Mouse (Mus musculus) v-Abl transformed pro-B cells (cell line): ENCODE data around the gene Eef1akmt2.

ENCODE experiments used
- in situ Hi-C, 2 experiments: fragments of 400-800 bp; cut with MboI; formaldehyde crosslinking; loops; one replicate each; pipeline ENCODE4 v1.15.1; 2025; ENCODE audit not compliant: unreplicated experiment in 2 of 2

Eef1akmt2 gene

DNA sequence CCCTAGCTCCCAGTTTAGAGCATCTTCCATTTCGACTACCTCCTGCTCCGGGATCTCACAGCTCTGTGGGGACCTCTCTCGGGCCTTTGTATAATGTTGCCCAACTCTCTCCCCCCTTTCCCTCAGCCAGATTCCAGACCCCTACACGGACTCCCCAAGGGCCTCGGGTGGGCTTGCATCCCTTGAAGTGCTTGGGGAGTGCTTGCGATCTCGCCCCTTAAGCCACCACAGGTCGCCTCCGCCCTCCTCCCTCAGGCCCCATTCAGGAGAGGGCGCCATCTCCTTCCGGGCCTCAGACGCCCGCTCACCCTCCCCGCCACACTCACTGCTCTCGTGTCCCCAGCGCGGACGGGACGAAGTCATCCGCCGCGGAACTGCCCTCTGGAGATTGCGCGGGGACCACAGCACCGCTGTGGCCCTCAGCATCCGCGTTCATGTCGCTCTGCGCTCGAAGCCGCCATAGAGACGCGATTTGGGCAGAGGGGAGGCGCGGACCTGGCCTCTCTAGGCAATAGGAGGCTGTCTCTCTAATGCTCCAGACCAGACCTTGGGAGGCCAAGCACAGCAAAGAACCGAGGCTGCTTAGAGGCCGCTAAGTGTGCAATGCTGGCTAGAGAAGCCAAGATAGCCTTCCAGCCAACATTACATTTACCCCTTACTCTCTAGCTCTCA lies at the start of gene Eef1akmt2:
Gene Eef1akmt2, minus strand, starts transcription at position 501 of the 672 bp plus-strand sequence.
- in situ Hi-C loops, result loop anchor here in 1 of 2 experiments (25.0 kb wide), 1 partner anchor 1290 kb away; the partner anchor contains the start of gene Bub3

DNA sequence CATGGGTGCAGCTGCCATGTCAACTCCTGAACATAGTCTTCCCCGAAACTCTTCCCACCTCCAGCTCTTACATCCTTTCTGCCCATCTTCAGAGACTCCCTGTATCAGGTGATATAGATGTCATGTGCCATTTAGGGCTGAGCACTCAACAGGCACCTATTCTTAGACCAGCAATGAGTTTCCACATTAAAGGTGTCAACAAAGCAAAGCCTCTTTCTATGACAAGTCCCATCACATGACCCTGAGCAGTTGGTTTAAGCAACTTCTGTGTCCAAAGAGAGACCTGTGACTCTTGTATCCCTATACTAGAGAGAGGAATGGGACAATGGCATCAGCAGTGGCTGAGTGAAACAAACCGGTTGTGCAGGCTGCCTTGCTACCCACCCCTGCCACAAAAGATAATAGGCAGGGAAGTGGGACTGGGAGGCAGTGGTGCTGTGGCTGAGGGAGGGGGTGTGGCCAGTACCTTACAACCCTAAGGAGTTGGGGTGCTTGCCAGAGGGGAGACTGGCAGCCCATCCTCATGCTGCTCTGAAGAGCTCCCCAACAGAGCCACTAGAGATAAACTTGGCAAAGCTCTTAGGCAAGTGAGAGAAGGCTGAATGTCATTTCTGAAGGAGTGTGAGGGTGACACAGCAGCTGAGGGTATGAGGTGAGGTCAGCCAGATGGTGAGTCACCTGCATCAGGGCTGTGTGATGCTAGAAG lies 48.5 kb upstream of the Eef1akmt2 start:
- in situ Hi-C loops, result loop anchor here (10.0 to 25.0 kb wide), 3 partner anchors 426 to 1014 kb away; no protein-coding TSS in a partner anchor

DNA sequence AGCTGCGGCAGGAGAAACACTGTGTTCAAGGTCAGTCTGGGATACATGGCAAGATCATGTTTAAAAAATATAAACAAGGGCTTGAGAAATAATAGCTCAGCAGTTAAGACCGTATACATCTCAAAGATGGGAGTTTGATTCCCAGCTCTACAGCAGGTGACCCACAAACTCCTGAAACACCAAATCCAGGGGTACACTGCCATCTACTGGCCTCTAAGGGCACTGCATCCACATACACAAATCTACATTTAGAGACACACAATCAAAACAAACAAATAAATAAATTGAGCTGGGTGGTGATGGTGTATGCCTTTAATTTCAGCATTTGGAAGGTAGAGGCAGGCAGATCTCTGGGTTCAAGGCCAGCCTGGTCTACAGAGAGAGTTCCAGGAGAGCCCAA lies 45.8 kb upstream of the Eef1akmt2 start:
- in situ Hi-C loops, result loop anchor here (5.0 to 25.0 kb wide), 4 partner anchors 246 to 1336 kb away; partner anchors contain the start of gene Bub3 (in 1 of the 2)

DNA sequence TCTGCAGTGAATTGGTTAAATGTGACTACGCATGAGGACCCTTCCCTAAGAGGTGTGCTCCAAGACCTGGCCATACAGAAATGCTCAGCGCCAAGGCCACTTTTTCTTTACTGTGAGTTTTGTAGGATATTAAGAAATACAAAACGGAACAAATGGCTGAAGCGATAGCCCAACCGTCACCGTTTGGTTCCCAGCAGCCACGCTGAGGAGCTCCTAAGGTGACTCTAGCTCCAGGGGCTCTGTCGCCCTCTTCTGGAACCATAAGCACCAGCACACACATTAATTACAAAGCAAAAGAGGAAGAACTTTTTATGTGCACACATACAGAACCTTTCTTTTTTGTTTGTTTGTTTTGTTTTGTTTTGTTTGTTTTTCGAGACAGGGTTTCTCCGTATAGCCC lies 44.8 kb upstream of the Eef1akmt2 start:
- in situ Hi-C loops, result loop anchor here (5.0 to 25.0 kb wide), 4 partner anchors 245 to 1335 kb away; partner anchors contain the start of gene Bub3 (in 1 of the 2)

DNA sequence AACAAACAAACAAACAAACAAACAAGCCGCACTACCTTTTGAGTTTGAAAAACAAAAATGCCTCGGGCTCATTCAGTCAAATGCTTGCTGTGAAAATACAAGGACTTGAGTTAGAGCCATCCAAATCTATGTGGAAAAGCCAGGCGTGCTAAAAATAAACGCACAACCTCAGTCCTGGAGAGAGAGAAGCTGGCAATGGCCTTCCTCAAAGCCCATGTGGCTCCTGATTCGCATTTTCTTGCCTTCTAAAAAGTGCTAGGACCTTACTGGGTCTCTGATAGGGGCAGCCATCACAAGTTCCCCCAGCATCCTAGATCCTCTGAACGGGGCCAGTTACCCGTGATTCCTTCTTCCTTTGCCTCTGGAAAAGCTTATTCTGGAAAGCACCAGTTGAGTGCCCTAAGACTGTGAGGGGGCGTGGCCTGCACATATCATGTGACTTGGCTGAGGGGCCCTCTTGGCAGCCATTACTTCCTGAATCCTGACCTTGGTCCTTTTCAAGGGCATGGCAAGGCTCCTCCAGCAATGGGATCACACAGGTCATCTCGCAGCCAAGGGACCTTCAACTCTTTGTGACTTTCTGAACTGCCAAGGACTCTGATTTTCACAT lies 43.8 kb upstream of the Eef1akmt2 start:
- in situ Hi-C loops, result loop anchor here (5.0 to 25.0 kb wide), 4 partner anchors 244 to 1334 kb away; partner anchors contain the start of gene Bub3 (in 1 of the 2)

DNA sequence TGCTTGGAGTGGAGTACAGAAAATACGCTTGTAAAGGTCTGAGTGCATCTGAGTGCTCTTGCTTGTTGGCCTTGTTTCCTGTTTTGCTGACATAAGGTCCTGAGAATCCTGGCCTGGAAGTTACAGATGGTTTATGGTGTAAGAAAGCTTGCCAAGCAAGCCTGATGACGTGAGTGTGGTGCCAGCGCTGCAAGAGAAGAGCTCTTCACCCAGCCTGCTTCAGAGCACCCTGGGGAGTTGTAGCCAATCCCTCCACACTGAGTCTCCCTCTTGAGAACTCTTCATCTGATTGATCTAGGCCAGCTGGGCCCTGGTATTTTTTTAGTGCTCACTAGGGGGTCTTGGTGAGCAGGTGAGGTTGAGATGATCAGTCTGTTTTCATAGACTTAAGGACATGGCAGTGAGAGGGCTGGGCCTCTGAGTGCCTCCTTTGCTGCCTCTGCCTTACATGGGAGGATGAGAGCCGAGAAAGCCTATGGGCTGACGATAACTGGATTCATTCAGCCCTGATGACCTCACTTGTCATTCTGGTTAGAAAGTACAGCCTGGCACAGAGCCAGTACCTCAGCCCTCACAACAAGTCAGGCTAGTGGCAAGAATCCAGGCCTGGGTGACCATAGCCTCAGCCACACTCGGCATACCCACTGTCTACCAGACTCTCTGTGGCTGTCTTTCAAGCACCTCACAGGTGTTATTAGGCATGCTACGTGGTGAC lies 42.5 kb upstream of the Eef1akmt2 start:
- in situ Hi-C loops, result loop anchor here (5.0 to 25.0 kb wide), 4 partner anchors 243 to 1333 kb away; partner anchors contain the start of gene Bub3 (in 1 of the 2)

DNA sequence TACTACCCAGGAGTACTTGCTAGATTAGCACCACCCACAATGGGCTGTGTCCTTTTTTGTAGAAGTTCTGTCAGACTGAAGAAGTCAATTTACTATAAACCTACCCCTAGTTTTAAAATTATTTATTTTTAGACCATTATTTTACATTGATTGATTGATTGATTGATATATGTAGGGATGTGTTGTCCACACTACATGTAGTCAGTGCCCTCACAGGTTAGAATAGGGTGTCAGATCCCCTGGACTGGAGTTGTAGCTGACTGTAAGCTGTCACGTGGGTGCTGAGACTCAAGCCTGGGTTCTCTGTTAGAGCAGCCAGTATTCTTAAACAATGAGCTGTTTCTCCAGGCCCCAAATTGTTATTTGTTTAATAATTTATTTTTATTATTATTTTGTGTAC lies 40.9 kb upstream of the Eef1akmt2 start:
- in situ Hi-C loops, result loop anchor here (10.0 to 25.0 kb wide), 3 partner anchors 329 to 1331 kb away; partner anchors contain the start of gene Bub3 (in 1 of the 2)

DNA sequence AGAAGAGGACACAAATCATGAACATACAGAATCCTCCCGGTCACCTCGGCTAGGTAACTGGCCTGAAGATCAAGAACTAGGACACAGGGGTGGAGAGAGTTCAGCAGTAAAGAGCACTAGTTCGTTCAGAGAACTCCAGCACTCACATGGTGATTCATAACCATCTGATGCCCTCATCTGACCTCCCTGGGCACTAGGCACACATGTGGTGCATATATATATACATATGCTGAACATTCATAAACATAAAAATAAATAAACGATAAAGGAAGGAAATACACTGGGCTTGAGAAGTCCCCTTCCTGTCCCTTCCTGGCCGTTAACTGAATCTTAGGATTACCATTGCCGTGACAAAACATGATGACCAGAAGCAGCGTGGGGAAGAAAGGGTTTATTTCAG lies 40.3 kb upstream of the Eef1akmt2 start:
- in situ Hi-C loops, result loop anchor here (10.0 to 25.0 kb wide), 3 partner anchors 328 to 1331 kb away; partner anchors contain the start of gene Bub3 (in 1 of the 2)

DNA sequence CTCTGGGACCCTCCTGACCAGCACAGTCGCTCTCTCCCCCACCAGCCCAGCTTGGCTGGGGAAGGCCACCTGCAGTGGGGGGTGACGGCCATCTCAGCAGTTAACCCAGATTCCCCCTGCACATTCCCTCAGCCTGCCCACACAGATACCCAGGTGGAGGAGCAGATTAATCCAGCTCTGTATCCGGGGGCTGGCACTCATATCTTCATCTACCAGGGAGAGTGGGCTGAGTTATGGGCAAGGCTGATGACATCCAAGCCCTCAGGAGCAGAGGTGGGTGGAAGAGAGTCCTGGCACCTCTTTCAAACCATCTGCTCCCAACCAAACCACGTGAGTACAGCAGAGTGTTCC lies 39.8 kb upstream of the Eef1akmt2 start:
- in situ Hi-C loops, result loop anchor here (10.0 to 25.0 kb wide), 3 partner anchors 327 to 1330 kb away; partner anchors contain the start of gene Bub3 (in 1 of the 2)

DNA sequence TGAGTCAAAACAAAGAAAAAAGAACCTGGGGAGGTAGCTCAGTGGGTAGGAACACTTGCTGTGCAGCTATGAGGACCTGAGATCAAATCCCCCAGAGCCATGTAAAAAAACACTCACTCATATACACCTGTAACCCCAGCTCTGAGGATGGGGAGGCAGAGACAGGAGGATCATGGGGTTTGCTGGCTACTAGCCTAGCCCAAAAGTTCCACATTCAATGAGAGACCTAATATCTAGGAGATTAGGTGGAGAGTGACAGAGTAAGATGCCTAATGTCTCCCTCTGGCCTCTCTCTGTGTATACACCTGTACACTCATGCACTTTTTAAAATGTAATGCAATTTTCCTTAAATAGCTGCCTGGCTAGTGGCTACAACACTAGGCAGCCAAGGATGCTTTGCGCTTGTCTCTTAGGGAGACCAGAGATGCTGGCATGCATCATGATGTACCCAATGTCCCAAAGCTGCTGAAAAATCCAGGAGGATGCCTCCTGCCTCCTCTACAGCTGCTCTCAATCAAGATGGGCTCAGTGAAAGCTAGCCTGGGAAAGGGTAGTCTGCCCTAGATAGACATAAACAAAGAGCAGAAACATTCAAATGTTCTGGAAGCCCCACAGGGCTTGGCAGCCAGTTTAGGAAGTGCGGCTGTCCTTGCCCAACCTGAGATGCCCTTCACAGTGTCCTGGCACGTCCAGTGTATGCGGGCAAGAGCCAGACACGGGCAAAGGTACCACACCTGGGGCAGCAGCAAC lies 39.3 kb upstream of the Eef1akmt2 start:
- in situ Hi-C loops, result loop anchor here (10.0 to 25.0 kb wide), 3 partner anchors 327 to 1329 kb away; partner anchors contain the start of gene Bub3 (in 1 of the 2)

DNA sequence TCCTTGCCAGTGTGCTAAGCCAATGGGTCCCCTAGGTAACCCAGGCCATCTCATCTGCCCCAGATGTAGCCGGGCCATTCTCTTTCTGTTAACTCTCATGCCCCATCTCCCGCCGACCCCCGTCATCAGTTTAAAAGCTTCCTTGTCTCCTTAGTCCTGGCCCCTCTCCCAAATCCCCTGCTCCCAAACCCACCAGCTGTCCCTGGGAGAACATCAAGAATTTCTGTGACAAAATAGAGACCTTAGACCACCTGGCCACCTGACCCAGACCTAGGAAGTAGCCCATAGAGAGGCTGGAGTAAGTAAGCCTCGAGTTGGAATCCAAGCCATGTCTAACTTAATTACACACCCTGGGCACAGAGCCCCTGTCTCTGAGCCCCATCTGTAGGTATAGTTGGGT lies 37.7 kb upstream of the Eef1akmt2 start:
- in situ Hi-C loops, result loop anchor here (10.0 to 25.0 kb wide), 3 partner anchors 325 to 1328 kb away; partner anchors contain the start of gene Bub3 (in 1 of the 2)

DNA sequence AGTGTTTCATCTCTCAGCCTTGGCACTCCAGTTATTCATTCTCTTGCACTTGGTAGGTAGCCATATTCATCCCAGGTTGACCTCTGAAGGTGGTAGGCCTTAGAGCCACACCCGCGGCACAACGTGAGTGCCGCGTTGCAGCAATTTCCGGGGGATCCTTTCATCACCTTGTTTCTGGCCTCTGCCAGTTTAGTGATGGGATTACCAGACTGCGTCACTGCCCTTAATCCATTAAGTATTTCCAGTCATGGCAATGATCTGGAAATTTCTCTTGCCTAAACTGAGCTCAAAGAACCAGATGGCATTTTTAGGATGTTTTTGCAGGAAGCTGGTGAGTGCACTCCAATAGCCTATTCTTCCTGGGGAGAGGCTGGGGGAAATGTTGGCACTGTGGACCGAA lies 37.2 kb upstream of the Eef1akmt2 start:
- in situ Hi-C loops, result loop anchor here (5.0 to 25.0 kb wide), 7 partner anchors 75 to 1327 kb away; partner anchors contain the start of genes Bub3 (in 1 of the 2) and Fam53b (in 1 of the 2)

DNA sequence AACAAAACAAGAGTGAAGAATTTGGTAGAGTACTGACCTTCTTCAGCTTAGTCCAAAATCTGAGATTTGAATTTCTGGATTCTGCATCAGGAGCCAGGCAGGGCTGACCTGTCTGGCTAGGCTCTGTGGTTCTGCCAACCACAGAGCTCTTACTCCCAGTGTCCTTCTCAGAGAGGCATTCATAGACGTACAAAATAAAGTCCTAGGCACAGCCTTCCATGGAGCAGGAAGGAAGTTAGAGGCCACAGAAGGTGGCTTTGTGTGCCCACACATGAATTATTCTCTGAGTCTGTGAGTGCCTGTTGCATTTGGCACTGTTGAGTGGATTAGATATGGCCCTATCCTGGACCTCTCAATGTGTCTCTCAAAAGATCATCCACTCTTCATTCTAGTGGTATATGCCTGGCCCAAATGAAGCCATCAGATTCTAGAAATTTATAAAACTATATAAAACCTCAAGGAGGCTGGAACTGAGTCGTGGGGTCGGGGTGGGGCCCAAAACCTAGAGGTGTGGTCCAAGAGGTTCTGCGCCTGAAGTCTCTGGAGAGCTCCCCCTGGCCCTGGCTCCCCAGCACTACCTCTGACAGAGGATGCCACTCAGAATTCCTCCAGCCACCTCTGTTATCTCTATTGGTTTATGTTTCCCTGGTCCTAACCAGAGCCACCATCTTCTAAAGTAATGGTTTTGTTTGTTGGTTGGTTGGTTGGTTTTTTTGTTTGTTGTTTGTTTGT lies 36.2 kb upstream of the Eef1akmt2 start:
- in situ Hi-C loops, result loop anchor here (5.0 to 25.0 kb wide), 5 partner anchors 74 to 1326 kb away; partner anchors contain the start of genes Bub3 (in 1 of the 2) and Fam53b (in 1 of the 2)

DNA sequence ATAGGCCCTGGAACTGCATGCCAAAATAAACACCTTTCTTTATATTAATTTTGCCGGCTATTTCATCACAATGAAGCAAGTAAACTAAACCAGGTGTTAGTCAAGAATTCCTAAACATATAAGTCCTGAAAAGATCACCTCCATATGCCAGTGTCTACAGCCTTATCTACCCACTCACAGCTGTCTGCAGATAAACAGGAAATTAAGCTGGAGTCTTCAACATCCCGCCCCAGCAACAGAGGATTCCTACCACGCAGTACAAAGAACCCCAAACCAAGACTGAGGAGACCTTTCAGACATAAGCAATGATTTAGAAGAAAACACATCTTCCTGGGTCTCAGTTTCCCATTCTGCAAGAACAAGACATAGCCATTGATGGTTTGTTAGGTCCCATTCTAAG lies 35.6 kb upstream of the Eef1akmt2 start:
- in situ Hi-C loops, result loop anchor here (5.0 to 25.0 kb wide), 5 partner anchors 73 to 1326 kb away; partner anchors contain the start of genes Bub3 (in 1 of the 2) and Fam53b (in 1 of the 2)

DNA sequence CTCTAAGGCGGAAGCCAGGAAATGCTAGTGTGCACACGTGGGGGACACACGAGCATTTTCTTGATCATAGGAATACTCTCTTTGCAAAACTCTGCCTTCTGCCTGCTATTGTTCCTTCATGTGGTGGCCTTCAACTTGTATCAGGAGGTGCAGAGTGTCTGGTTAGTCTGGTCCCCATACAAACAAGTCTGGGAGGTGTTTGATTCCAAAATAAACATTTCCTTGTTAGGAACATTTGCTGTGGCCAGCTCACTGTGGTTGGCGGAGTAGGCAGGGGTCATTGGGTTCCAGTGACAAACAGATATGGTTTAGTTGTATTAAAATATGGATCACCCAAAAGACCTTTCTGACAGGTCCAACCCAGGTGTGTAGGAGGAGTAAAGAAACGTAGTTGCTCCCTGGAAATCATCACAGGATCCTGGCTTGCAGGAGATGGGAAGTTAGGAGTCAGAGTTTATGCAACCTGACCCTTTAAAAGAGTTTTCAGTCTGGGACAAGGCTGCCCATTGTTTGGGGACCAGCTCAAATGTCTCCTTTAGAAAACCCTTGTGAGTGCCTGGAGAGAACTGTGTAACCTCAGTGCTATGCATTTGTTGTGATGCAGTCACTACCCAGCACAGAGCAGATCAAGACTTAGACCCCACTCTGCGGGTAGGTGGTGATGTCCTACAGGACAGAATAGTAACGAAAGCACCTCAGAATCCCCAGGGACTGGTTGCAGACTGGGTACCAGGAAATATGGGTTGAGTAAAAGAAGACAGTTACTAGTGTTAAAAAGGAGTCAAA lies 34.7 kb upstream of the Eef1akmt2 start:
- in situ Hi-C loops, result loop anchor here (5.0 to 25.0 kb wide), 5 partner anchors 72 to 1325 kb away; partner anchors contain the start of genes Bub3 (in 1 of the 2) and Fam53b (in 1 of the 2)

DNA sequence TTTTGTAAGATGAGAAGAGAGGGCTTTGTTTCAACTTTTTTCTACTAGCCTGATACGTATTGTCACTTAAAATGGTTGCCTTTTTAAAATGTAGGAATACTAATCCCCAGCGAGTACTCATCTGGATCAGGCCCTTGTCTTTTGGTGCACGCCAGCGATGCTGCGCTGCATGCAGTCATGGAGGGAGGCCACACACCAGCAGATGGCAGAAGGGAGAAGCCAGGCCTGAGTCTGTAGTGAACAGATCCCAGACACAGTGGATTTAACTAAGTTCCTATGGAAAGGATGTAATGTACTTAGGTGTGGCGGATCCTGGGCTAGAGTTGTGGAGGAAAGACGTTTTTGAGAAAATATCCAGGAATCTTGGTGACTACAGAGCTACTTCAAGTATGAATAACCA lies 31.6 kb upstream of the Eef1akmt2 start:
- in situ Hi-C loops, result loop anchor here (10.0 to 25.0 kb wide), 3 partner anchors 69 to 1322 kb away; partner anchors contain the start of genes Bub3 (in 1 of the 2) and Fam53b (in 1 of the 2)

DNA sequence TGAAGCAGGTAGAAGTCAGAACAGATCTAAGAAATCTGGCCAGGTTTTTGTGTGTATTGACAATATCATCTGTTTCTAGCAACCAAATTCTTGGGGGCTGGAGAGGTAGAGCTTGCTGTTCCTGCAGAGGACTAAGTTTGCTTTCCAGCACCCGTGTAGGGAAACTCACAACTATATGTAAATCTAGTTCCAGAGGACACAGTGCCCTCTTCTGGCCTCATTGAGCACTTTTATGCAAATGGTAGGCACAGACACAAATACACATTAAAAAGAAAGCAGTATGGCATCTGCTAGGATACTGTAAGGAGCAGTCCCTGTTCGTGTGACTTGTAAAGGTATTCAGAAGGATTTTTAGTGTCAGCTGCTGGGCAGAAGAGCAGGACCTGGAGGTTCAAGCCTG lies 29.9 kb upstream of the Eef1akmt2 start:
- in situ Hi-C loops, result loop anchor here (10.0 to 25.0 kb wide), 3 partner anchors 68 to 1320 kb away; partner anchors contain the start of genes Bub3 (in 1 of the 2) and Fam53b (in 1 of the 2)
